Mouse (Mus musculus) liver, adult 2 months (tissue): ENCODE results near the gene Cnot11. TPM values are rescaled to one million over a fixed set of nuclear protein-coding genes. Genes with fewer than 3 reads are reported as not detected.
A peak's percentile ranks its signal among the peaks of the same experiment; 100 is the strongest.

Experiments used
- DNase-seq: peaks from one replicate; pipeline ENCODE4 v3.0.0-alpha.2; 2011; ENCODE audit warnings: low read depth, low spot score; ENCODE audit errors: extremely low read depth
- H3K27ac ChIP-seq: fragments of 200-500 bp; replicated peaks from 2 replicates; pipeline ENCODE4 v1.5.1; 2012; ENCODE audit warnings: low read depth, mild to moderate bottlenecking, control low read depth, inconsistent platforms, low read length; ENCODE audit not compliant: insufficient read depth
- H3K27me3 ChIP-seq: fragments of 200-500 bp; 2 replicates; pipeline ENCODE4 v1.6.1; 2012; ENCODE audit warnings: mild to moderate bottlenecking, moderate library complexity, low read length, inconsistent platforms; ENCODE audit not compliant: control insufficient read depth, insufficient read depth
- H3K36me3 ChIP-seq: fragments of 200-500 bp; 2 replicates; pipeline ENCODE4 v1.6.1; 2012; ENCODE audit warnings: low read length, inconsistent platforms; ENCODE audit not compliant: control insufficient read depth, insufficient read depth
- H3K4me1 ChIP-seq: fragments of 200-500 bp; 2 replicates; pipeline ENCODE4 v1.6.1; 2011; ENCODE audit warnings: low read length; ENCODE audit not compliant: control insufficient read depth, insufficient read depth
- H3K4me3 ChIP-seq: fragments of 200-500 bp; 2 replicates; pipeline ENCODE4 v1.5.1; 2011; ENCODE audit warnings: low read depth, mild to moderate bottlenecking, control low read depth, low read length, moderate library complexity; ENCODE audit not compliant: insufficient read depth
- H3K79me2 ChIP-seq: fragments of 200-500 bp; 2 replicates; pipeline ENCODE4 v1.6.1; 2012; ENCODE audit warnings: inconsistent platforms, mild to moderate bottlenecking, low read length, moderate library complexity; ENCODE audit not compliant: control insufficient read depth, insufficient read depth
- H3K9ac ChIP-seq: fragments of 200-500 bp; 2 replicates; pipeline ENCODE4 v1.6.1; 2012; ENCODE audit warnings: low read depth, mild to moderate bottlenecking, control low read depth, inconsistent platforms, low read length
- CTCF ChIP-seq: fragments of 200-500 bp; IDR thresholded peaks from 2 replicates; pipeline ENCODE4 v1.5.1; 2011; ENCODE audit warnings: low read depth, low read length, control low read depth
- POLR2A ChIP-seq: fragments of 200-500 bp; IDR thresholded peaks from 2 replicates; pipeline ENCODE4 v1.6.1; 2011; ENCODE audit warnings: low read length, control low read depth; ENCODE audit not compliant: insufficient read depth; ENCODE audit errors: extremely low read depth
- WGBS: fragments of 180-500 bp; shearing (Covaris S2); methylation state at CpG from one replicate; pipeline ENCODE4 v1.1.7; 2018; 5-methylcytosine and 5-hydroxymethylcytosine counted together
- polyA plus RNA-seq: library from polyadenylated mRNA; depleted of rRNA; stranded (reverse); fragments of >200 nt; gene quantifications from 2 replicates; pipeline ENCODE4 v1.2.3, GENCODE M21; 2012
- total RNA-seq: library from RNA; depleted of rRNA; stranded (reverse); fragments of >200 nt; gene quantifications from 2 replicates; pipeline ENCODE4 v1.2.3, GENCODE M21; 2014

Cnot11 gene
- total and polyA plus RNA-seq, 2 experiments, result 7.7 to 9.9 TPM

DNA sequence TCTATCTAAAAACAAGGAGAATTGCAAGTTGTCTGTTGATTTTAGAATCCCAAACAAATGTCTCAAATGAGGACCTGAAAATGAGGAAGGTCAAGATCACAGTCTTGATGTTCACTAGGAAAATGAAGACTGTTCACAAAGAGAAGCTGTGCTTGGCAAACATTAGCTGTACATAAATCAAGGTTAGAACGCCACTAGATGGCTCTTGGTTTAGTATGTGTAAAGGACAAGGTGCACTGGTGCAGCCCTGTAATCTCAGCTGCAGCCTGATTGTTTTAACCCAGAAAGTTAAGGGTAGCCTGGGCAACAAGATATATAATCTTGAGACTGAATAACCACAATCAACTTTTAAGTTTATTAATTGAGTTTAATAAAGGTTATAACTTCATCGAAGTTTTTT is 12.4 kb downstream of the Cnot11 start:
- H3K9ac ChIP-seq, result no peak overlapping the region
- WGBS, result 49% methylated on average over 2 of the region's 2 CpGs
- TF ChIP-seq CTCF, result no peak
- no peak for TF ChIP-seq POLR2A
- H3K4me1 ChIP-seq, result no peaks in the 10 kb centered on the region
- DNase-seq, result peak; percentile 37
- no peak overlapping the region for H3K4me3 ChIP-seq
- no peaks in the 10 kb centered on the region for H3K27me3 ChIP-seq
- no peaks in the 10 kb centered on the region for H3K79me2 ChIP-seq
- H3K36me3 ChIP-seq, result peaks cover 57% of the 10 kb centered on the region
- no peak overlapping the region for H3K27ac ChIP-seq

GRCm38 (mm10) chr1:39549831-39550230 is 15.0 kb downstream of the Cnot11 start:
- H3K27me3 ChIP-seq, result no peaks in the 10 kb centered on the region
- no peak overlapping the region for H3K4me3 ChIP-seq
- 73% methylated on average over 2 of the region's 2 CpGs for WGBS
- H3K4me1 ChIP-seq, result no peaks in the 10 kb centered on the region
- no peak overlapping the region for H3K27ac ChIP-seq
- peaks cover 60% of the 10 kb centered on the region for H3K36me3 ChIP-seq
- no peaks in the 10 kb centered on the region for H3K79me2 ChIP-seq
- DNase-seq, result no peak
- no peak for TF ChIP-seq CTCF
- TF ChIP-seq POLR2A, result no peak
- no peak overlapping the region for H3K9ac ChIP-seq

DNA sequence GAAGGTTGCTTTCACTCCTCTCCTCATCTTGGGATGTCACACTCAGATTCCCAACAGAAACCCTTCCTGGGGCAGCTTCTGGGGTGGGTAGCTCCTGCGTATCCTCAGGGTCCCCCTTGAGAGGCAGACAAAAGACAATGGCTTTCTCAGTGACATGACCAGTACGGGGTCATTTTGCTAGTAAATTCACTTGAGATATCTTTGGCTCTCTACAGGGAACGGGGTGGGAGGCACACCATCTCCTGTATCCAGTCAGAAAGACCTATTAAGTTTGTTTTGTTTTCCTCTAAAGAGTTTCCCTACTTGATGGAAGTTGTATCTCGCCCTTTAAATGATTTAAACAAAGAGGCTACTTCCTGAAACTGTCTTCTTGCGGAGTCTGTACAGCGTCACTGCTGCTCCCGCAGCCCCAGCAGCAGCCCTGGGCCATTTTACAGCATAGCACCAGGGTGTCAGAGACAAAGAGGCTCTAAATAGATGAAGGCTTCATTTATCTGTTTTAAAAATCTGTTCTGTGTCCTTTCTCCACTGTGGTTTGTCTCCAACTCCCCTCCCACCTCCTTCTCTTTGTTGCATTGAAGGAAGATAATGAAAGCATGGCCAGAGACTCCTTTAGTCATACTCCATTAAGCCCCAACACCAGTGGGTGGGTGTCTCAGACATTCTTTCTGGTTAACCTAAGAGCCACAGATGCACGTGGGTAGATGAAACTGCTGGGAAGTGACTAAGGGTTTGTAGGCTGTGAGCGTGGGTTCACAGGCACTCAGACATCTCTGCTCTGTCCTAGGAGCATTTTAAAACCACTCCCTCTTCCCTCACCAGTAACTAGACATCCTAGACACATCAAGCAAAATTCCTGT is 21.0 kb downstream of the Cnot11 start:
- no peaks in the 10 kb centered on the region for H3K27me3 ChIP-seq
- peaks cover 62% of the 10 kb centered on the region for H3K36me3 ChIP-seq
- no peaks in the 10 kb centered on the region for H3K4me1 ChIP-seq
- 87% methylated on average over 9 of the region's 9 CpGs for WGBS
- no peak overlapping the region for H3K9ac ChIP-seq
- TF ChIP-seq CTCF, result no peak
- TF ChIP-seq POLR2A, result no peak
- H3K4me3 ChIP-seq, result no peak overlapping the region
- H3K79me2 ChIP-seq, result no peaks in the 10 kb centered on the region; the same call in 1 of the 2 replicates
- DNase-seq, result no peak
- H3K27ac ChIP-seq, result no peak overlapping the region

- TF ChIP-seq POLR2A, result no peak
- TF ChIP-seq CTCF, result no peak
- Histone ChIP-seq H3K79me2 (no peaks in the 10 kb centered on the region; the same call in 1 of the 2 replicates), H3K4me1 (no peaks in the 10 kb centered on the region), H3K27ac (no peak overlapping the region), H3K36me3 (peaks cover 64% of the 10 kb centered on the region), H3K4me3 (no peak overlapping the region), H3K9ac (no peak overlapping the region), H3K27me3 (no peaks in the 10 kb centered on the region)
- no peak for DNase-seq
- WGBS, result 95% methylated on average over 2 of the region's 2 CpGs
Measured at GRCm38 (mm10) chr1:39559009-39559408, 24.2 kb downstream of the Cnot11 start.

- Histone ChIP-seq H3K79me2 (peaks cover 5% of the 10 kb centered on the region; the same call in 1 of the 2 replicates), H3K4me1 (no peaks in the 10 kb centered on the region), H3K36me3 (peaks cover 58% of the 10 kb centered on the region), H3K27ac (no peak overlapping the region), H3K27me3 (no peaks in the 10 kb centered on the region), H3K9ac (no peak overlapping the region), H3K4me3 (no peak overlapping the region)
- no peak for DNase-seq
- TF ChIP-seq POLR2A (no peak), CTCF (no peak)
- WGBS, result 36% methylated on average over 1 of the region's 1 CpGs
Measured at GRCm38 (mm10) chr1:39561920-39562319, 27.1 kb downstream of the Cnot11 start.

- Histone ChIP-seq H3K4me3 (no peak overlapping the region), H3K36me3 (peaks cover 48% of the 10 kb centered on the region), H3K27ac (no peak overlapping the region), H3K9ac (no peak overlapping the region), H3K27me3 (no peaks in the 10 kb centered on the region), H3K4me1 (no peaks in the 10 kb centered on the region; the same call in 1 of the 2 replicates), H3K79me2 (peaks cover 11% of the 10 kb centered on the region; the same call in 1 of the 2 replicates)
- TF ChIP-seq POLR2A, result no peak
- TF ChIP-seq CTCF, result no peak
- DNase-seq, result no peak
- 90% methylated on average over 7 of the region's 7 CpGs for WGBS
Measured at GRCm38 (mm10) chr1:39563161-39563560, 28.4 kb downstream of the Cnot11 start.
